Mouse (Mus musculus) neural tube, embryonic 12.5 days (tissue): ENCODE measurements around the gene Cdc42. TPM values are rescaled to one million over a fixed set of nuclear protein-coding genes. Genes with fewer than 3 reads are reported as not detected.

Source experiments
- ATAC-seq: fragments of 200-750 bp; cut with Nextera tagmentation; 2 replicates; pipeline ENCODE4 v1.8.0; 2017; ENCODE audit warnings: low read depth, mild to moderate bottlenecking, moderate TSS enrichment, moderate library complexity; ENCODE audit not compliant: low FRiP score
- H3K27ac ChIP-seq: fragments of 300-500 bp; sonication (generic); 2 replicates; pipeline ENCODE4 v1.5.1; 2016
- H3K27me3 ChIP-seq: fragments of 300-500 bp; sonication (generic); replicated peaks from 2 replicates; pipeline ENCODE4 v1.6.1; 2016; ENCODE audit warnings: mild to moderate bottlenecking
- H3K36me3 ChIP-seq: fragments of 300-500 bp; sonication (generic); 2 replicates; pipeline ENCODE4 v1.6.1; 2016; ENCODE audit warnings: mild to moderate bottlenecking
- H3K4me1 ChIP-seq: fragments of 300-500 bp; sonication (generic); 2 replicates; pipeline ENCODE4 v1.6.1; 2016
- H3K4me2 ChIP-seq: fragments of 300-500 bp; sonication (generic); replicated peaks from 2 replicates; pipeline ENCODE4 v1.6.1; 2016; ENCODE audit warnings: mild to moderate bottlenecking
- H3K4me3 ChIP-seq: fragments of 300-500 bp; sonication (generic); 2 replicates; pipeline ENCODE4 v1.5.1; 2016
- H3K9ac ChIP-seq: fragments of 300-500 bp; sonication (generic); 2 replicates; pipeline ENCODE4 v1.6.1; 2016; ENCODE audit warnings: mild to moderate bottlenecking
- H3K9me3 ChIP-seq: fragments of 300-500 bp; sonication (generic); 2 replicates; pipeline ENCODE4 v1.6.1; 2016; ENCODE audit warnings: mild to moderate bottlenecking
- WGBS: fragments of 180-500 bp; shearing (Covaris S2); methylation state at CpG from one replicate; pipeline ENCODE4 v1.1.7; 2016; 5-methylcytosine and 5-hydroxymethylcytosine counted together
- polyA plus RNA-seq: library from polyadenylated mRNA; unstranded; fragments of >200 nt; fragmentation: Nextera tagmentation; extraction: Ambion mirVana; gene quantifications from 2 replicates; pipeline ENCODE4 v1.2.1, GENCODE M21; 2016

The Cdc42 gene
- polyA plus RNA-seq, 1 experiment from 2014 or later: 674 TPM

DNA sequence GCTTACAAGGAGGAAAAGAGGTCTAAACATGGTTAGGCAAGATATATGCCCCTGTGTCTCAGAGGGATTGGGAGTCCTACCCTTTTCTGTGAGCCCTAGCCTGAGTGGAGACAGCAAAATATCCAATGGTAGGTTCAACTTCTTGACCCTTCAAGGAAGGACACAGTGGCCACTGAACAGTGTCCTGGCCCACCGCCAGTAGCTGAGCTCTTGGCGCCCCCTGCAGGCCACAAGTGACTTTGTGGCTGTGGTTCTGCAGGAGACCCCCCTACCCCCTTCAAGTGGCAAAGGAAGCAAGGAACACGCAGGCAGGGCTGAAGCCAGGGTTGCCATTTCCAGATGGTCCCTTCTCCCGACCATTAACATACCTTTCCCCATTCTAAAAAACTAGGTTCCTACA is 69.7 kb downstream of the Cdc42 start:
- no peak for ATAC-seq
- Histone ChIP-seq H3K9me3 (no peaks in the 10 kb centered on the region), H3K4me1 (peaks cover 24% of the 10 kb centered on the region), H3K27ac (no peak overlapping the region), H3K36me3 (peaks cover 16% of the 10 kb centered on the region; the same call in 1 of the 2 replicates), H3K4me3 (no peak overlapping the region), H3K4me2 (no peak overlapping the region), H3K27me3 (0 out of 2 replicates have a peak, but pooled peaks cover 3% of the 10 kb centered on the region), H3K9ac (no peak overlapping the region)
- 5% methylated on average over 4 of the region's 4 CpGs for WGBS

DNA sequence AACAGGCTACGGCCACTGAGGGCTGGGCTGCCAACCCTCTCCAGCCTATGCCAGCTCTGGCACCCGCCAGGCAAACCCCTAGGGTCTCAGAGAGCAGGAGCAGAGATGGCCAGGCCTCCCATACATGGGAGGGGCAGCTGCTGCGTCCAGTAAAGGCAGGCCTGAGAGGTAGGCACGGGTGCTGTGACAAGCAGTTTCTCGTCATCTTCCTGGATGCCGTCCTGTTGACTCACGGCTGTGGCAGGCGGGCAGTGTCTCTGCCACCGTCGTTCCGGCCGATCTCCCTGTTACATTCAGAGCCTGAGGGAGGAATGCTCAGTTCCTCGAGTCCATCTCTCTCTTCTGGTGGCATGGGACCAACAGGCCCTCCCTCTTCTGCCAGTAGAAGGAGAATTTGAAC is 70.3 kb downstream of the Cdc42 start:
- no peak overlapping the region for H3K9ac ChIP-seq
- 82% methylated on average over 13 of the region's 13 CpGs for WGBS

DNA sequence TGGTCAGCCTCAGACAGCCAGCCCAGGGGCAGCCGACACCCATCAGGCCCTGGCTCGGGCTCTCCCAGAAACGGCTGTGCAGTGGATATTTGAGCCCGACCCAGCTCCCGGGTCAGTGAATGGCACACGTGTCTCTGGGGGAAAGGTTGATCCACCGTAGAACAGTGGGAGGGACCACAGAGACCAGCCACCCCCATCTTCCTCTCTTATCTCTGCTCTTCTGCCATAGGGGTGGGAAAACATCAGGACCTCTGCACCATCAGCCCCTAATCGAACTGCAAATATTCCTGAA is 70.9 kb downstream of the Cdc42 start:
- Histone ChIP-seq H3K36me3 (peaks cover 9% of the 10 kb centered on the region; the same call in 1 of the 2 replicates), H3K27ac (no peak overlapping the region), H3K4me1 (peaks cover 37% of the 10 kb centered on the region), H3K4me2 (no peak overlapping the region), H3K9me3 (no peaks in the 10 kb centered on the region), H3K27me3 (peaks cover 6% of the 10 kb centered on the region; the same call in 1 of the 2 replicates), H3K4me3 (no peak overlapping the region), H3K9ac (no peak overlapping the region)
- WGBS: 57% methylated on average over 8 of the region's 8 CpGs
- no peak for ATAC-seq

More for the DNA sequence above, 70.3 kb downstream of the Cdc42 start:
- peaks cover 31% of the 10 kb centered on the region for H3K4me1 ChIP-seq
- no peak overlapping the region for H3K4me2 ChIP-seq
- no peak for ATAC-seq
- peaks cover 10% of the 10 kb centered on the region; the same call in 1 of the 2 replicates for H3K36me3 ChIP-seq
- H3K4me3 ChIP-seq: no peak overlapping the region
- no peaks in the 10 kb centered on the region for H3K9me3 ChIP-seq
- peaks cover 6% of the 10 kb centered on the region; the same call in 1 of the 2 replicates for H3K27me3 ChIP-seq
- H3K27ac ChIP-seq: no peak overlapping the region

DNA sequence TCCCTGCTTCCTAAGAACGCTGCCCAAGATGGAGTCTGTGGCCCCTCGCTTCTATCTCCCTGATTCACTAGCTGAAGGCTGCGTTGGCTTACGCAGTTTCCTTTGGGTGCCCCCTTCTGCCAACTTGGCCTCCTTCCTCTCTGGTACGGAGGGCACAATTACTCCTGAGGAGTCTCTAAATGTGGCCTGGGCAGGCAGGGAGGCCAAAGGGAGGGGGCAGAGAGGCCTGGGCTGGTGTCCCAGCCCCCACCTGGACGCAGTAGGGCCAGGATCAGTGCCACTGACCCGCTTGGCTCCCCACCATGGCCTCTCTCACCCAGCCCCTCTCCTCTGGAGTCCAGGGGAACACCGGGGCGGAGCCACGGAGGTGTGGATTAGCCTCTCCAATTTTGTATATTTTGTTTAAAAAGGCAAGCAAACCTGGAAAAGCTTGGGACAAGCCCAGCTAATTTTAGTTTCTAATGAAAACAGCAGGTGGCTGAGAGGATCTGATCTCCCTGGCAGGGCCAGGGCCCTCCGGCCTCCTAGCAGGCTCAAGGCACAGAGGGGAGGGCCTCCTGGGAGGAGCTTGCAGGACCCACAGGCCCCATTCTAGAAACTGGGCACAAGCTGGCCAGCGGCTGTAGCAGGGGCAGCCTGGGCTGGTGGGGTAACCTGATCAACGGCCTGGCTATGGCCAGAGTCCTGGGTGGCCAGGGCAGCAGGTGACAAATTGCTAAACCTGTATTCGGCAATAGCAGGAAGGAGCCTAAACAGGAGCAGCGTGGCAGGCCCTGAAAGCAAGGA is 71.5 kb downstream of the Cdc42 start:
- Histone ChIP-seq H3K9me3 (no peaks in the 10 kb centered on the region), H3K27me3 (peaks cover 6% of the 10 kb centered on the region; the same call in 1 of the 2 replicates), H3K9ac (no peak overlapping the region), H3K36me3 (peaks cover 9% of the 10 kb centered on the region; the same call in 1 of the 2 replicates), H3K4me1 (peaks cover 42% of the 10 kb centered on the region), H3K4me2 (no peak overlapping the region), H3K4me3 (no peak overlapping the region), H3K27ac (no peak overlapping the region)
- WGBS: 79% methylated on average over 15 of the region's 15 CpGs
- no peak for ATAC-seq

DNA sequence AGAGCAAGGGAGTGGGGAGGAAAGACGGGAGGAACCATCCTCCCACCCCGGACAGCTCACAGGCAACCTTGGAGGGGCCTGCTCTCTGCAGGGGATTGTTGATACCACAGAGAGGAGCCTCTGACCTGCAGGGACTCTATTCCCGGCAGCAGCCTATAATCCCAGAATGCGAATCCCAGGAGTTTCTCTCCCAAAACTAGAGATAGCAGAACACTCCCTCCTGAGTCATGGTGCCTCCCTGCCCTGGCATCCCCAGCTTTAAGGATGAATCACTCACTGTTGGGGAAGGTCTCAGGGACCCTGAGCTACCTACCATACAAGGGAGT is 74.2 kb downstream of the Cdc42 start:
- H3K9ac ChIP-seq: peak overlapping the region; percentile 26; the same call in 1 of the 2 replicates
- H3K27ac ChIP-seq: no peak overlapping the region
- no peak overlapping the region for H3K4me3 ChIP-seq
- H3K36me3 ChIP-seq: no peaks in the 10 kb centered on the region
- peaks cover 13% of the 10 kb centered on the region for H3K27me3 ChIP-seq
- no peak for ATAC-seq
- H3K4me1 ChIP-seq: peaks cover 60% of the 10 kb centered on the region
- H3K9me3 ChIP-seq: no peaks in the 10 kb centered on the region
- H3K4me2 ChIP-seq: 0 out of 2 replicates have a peak overlapping the region, but pooled peaks have one; percentile 36
- WGBS: 27% methylated on average over 4 of the region's 4 CpGs

DNA sequence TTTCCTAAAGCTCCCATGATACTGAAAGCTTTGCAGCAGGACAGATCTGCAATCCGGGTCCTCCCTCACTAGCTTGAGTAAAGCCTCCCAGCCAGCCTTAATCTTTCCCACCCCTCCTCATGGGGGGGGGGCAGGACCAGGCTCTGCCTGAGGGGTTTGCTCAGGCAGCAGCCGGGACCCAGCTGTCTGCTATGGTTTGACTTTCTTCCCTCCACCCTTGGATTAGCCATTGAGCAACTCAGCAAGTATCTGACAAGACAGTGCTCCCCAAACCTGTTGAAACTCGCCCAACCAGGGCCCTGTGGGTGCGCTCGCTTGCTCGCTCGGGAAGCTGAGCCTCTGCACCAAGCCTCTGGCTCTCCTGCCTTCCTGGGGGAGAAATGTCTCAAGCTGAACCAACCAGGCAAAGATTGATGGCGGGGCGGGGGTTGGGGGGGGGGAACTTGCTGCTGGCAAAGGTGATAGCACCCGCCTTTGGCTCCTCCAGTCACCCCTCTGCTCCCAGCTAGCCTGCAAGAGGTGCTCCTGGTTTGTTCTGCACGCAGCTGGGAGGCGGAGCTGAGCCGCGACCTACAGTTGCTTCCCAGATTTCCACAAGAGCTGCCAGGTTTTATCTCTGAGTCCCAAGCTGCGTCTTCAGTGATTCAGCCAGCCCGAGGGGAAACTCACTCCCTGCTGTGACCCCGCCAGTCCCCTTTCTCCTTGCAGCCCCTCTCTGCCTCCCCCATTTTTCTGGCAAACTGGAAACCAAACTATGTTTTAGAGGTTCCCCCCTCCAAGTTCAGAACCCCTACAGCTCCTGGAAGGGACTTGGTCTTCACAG is 74.7 kb downstream of the Cdc42 start:
- Histone ChIP-seq H3K9me3 (no peaks in the 10 kb centered on the region), H3K36me3 (no peaks in the 10 kb centered on the region), H3K27me3 (peaks cover 18% of the 10 kb centered on the region), H3K4me2 (peak overlapping the region; percentile 36), H3K9ac (peak overlapping the region; percentile 26; the same call in 1 of the 2 replicates), H3K27ac (no peak overlapping the region), H3K4me1 (peaks cover 65% of the 10 kb centered on the region), H3K4me3 (no peak overlapping the region)
- 15% methylated on average over 17 of the region's 17 CpGs for WGBS
- ATAC-seq: no peak

DNA sequence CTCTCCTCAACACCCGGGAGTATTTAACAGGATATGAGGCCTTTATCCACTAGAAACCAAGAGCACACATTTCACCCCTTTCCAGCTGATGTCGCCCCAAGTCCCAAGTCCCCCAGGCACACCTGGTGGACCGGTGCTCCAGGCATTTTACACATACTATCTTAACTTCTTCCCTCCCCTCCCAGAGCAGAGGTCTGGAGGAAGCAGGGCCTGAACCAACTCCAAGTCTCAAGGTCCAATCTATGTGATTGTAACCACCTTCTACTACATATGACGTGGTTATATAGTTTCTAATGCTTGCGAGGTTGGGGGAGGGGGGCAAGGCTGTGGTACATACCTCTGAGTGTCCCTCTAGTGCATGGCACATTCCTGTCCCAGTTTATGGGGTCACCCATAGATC is 75.4 kb downstream of the Cdc42 start:
- Histone ChIP-seq H3K4me1 (peaks cover 62% of the 10 kb centered on the region), H3K27me3 (peaks cover 23% of the 10 kb centered on the region), H3K4me2 (peak overlapping the region; percentile 36; the same call in 1 of the 2 replicates), H3K9me3 (no peaks in the 10 kb centered on the region), H3K9ac (no peak overlapping the region), H3K4me3 (no peak overlapping the region), H3K36me3 (no peaks in the 10 kb centered on the region), H3K27ac (no peak overlapping the region)
- no peak for ATAC-seq
- WGBS: 79% methylated on average over 5 of the region's 5 CpGs

DNA sequence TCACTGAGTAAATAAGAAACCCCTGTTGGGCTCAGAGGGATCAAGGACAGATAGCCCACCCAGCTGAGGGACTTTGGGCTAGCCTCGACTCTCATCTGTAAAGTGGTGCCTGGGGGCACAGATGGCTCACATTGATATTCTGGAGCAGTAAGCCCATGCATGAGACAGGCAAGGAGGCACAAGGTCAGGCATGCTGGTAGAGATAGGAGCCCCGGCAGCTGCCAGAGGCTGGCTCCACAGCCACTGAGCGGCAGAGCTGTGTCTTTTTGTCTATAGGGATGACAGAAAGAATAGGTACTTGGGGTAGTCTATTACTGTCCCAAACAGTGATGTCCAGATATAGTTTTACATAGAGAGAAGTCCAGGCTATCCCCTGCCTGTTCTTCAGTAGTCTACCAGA is 76.2 kb downstream of the Cdc42 start:
- Histone ChIP-seq H3K36me3 (no peaks in the 10 kb centered on the region), H3K27me3 (peaks cover 31% of the 10 kb centered on the region), H3K4me2 (peak overlapping the region; percentile 2; the same call in 1 of the 2 replicates), H3K4me3 (no peak overlapping the region), H3K4me1 (peaks cover 63% of the 10 kb centered on the region), H3K27ac (no peak overlapping the region), H3K9me3 (no peaks in the 10 kb centered on the region), H3K9ac (no peak overlapping the region)
- WGBS: 71% methylated on average over 3 of the region's 3 CpGs
- no peak for ATAC-seq

DNA sequence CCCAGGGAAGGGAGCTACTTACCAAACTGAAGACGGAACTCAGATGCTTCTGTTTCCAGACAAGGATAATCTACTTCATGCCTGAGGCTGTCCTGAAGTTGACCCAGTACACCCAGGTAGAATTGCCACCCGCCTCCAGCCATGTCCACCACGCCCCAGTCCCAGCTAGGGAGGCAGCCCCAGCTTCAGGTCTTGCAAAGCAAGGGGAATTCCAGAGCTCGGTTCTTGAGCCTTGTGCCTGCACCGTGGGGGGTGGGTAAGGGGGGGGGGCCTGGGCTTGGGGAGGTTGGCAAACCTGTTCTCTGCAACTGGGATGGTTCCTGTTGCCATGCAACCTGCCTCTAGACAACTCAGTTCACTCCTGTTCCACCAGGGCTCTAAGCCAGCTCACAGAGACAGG is 78.2 kb downstream of the Cdc42 start:
- Histone ChIP-seq H3K27me3 (peaks cover 40% of the 10 kb centered on the region), H3K4me2 (peak overlapping the region; percentile 91)

DNA sequence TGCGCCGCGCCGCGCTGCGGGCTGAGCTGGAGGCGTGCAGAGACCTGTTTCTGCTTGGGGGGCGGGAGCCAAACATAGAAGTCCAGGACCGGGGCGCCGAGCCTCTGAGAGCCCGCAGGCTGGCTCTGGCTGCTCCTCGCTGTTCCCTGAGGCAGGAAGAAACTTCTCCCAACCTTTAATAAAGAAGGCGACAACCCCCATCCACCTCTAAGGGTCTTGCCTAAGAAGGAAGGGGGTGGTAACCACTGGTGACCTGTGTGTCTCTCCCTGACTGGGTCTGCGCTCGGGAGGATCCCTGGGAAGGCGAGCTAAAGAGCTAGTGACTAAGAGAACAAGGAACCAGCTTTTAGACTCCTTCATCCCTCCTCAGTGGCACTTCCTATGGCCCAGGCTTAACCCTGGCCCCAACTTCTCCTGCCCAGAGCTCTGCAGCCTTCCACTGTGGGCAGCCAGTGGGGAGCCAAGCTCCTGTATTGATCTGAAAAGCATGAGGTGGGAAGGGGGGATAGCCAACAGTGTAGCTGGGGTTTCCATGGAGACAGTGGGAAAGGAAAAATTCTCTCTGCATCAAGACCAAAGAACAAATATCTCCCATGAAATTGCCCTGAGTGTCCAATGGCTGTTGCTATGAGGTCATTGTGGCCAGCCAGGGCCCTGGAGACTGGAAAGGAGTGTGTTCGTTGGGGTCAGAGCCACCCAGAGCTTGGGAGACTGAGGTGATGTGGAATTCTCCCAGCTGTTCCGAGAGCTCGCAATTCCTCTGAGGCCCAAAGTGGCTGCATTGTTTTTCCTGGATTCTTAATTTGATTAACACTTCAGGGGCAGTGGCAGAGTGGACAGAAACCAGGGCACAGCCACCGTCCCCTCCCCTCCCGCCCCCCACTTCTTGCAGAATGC is 79.1 kb downstream of the Cdc42 start:
- Histone ChIP-seq H3K4me1 (peaks cover 72% of the 10 kb centered on the region), H3K36me3 (no peaks in the 10 kb centered on the region), H3K27ac (peak overlapping the region; percentile 68; the same call in 1 of the 2 replicates), H3K9ac (peak overlapping the region; percentile 89), H3K4me2 (peak overlapping the region; percentile 91), H3K4me3 (peak overlapping the region; percentile 76), H3K9me3 (no peaks in the 10 kb centered on the region), H3K27me3 (peaks cover 37% of the 10 kb centered on the region)
- peak; percentile 62 for ATAC-seq
- 2% methylated on average over 22 of the region's 22 CpGs for WGBS

More for the DNA sequence above, 78.2 kb downstream of the Cdc42 start:
- no peaks in the 10 kb centered on the region for H3K9me3 ChIP-seq
- peaks cover 67% of the 10 kb centered on the region for H3K4me1 ChIP-seq
- 18% methylated on average over 5 of the region's 5 CpGs for WGBS
- ATAC-seq: no peak
- peak overlapping the region; percentile 76; the same call in 1 of the 2 replicates for H3K4me3 ChIP-seq
- no peak overlapping the region for H3K9ac ChIP-seq
- no peak overlapping the region for H3K27ac ChIP-seq
- no peaks in the 10 kb centered on the region for H3K36me3 ChIP-seq

DNA sequence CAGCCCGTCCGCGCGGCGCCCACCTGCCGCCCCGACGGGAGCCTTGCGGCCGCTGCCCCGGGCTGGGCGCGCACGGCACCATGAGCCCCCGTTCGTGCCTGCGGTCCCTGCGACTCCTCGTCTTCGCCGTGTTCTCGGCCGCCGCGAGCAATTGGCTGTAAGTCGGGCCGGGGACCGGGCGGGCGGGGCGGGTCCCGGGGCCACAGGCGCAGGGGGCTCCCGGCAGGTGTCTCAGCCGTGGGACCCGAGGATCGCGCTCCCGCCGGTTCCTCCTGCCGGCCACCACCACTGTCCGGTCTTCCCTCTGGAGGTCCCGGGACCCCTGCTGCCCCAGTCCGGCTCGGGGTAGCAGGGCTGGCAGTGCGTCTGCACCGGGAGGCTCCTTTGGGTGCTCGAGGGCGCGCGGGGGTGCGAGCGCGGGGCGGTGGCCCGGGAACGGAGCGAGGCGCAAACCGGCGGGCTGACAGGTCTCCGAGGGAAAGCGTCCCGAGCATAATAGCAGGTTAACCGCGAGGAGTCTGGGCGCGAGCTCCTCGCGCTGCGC is 79.8 kb downstream of the Cdc42 start:
- no peak; the same call in 1 of the 2 replicates for ATAC-seq

More for the DNA sequence above, 79.8 kb downstream of the Cdc42 start:
- H3K4me1 ChIP-seq: peaks cover 65% of the 10 kb centered on the region
- peak overlapping the region; percentile 68; the same call in 1 of the 2 replicates for H3K27ac ChIP-seq
- WGBS: 1% methylated on average over 69 of the region's 71 CpGs
- peaks cover 37% of the 10 kb centered on the region for H3K27me3 ChIP-seq
- no peaks in the 10 kb centered on the region for H3K36me3 ChIP-seq
- H3K9me3 ChIP-seq: no peaks in the 10 kb centered on the region
- peak overlapping the region; percentile 76 for H3K4me3 ChIP-seq
- peak overlapping the region; percentile 89 for H3K9ac ChIP-seq
- H3K4me2 ChIP-seq: peak overlapping the region; percentile 91
